Mouse (Mus musculus): ENCODE data around the gene Scrn1.

The Scrn1 gene

DNA sequence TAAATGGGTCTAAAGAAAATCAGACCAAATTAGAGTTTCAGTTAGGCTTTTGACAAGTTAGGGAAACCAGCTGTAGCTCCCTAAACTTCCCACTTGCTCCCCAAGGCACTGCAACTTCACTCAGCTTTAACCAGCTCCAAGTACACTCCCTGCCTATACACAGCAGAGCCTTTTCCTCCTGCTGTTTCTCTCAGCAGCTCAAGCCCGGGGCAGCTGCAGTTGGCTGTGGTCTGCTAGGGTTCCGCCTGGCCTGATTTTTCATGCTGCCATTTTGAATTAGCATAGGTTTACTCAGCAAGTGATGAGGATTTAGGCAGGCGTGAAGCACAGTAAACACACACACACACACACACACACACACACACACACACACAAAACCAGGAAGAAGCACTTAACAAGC lies 1.3 kb downstream of the Scrn1 start:
- no peak for DNase-seq

DNA sequence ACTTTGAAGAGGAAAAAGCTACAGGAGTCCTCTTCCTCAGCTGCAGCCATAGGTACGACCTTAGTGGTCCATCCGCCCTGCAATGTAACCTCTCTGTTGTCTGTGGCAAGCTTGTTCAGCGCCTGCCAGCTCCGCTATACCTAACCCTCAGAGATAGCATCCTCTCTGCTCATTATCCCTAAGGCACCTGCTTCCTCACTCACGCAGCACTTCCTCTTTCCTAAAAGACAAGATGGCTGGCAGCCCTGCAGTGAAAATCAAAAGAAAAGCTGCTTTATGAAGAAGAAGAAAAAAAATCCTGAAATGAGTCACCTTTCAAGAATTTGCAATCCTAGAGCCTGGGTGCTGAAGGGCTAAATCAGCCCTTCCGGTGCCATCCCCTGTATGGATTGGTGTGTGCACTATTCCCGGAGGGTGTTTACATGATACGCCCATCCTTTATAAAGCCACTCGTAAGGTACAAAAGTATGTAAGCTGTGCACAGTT lies 1.7 kb downstream of the Scrn1 start:
- DNase-seq = no peak

DNA sequence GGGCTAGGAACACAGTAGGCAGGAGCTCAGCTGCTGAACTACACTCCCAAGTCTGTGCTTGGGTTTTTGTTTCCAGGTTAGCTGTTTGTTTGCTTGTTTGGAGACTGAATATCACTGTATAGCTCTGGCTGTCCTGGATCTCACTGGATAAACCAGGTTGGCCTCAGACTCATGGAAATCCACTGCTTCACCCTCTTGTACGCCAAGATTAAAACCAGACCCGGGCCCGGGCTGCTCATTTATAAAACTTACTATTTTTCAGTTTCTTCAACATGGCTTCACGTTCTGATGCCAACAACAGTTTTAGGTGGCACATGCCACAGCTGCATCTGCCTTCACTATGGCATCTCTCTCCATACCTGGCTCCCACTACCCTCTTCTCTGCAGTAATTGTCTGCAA lies 2.7 kb downstream of the Scrn1 start:
- DNase-seq = no peak

DNA sequence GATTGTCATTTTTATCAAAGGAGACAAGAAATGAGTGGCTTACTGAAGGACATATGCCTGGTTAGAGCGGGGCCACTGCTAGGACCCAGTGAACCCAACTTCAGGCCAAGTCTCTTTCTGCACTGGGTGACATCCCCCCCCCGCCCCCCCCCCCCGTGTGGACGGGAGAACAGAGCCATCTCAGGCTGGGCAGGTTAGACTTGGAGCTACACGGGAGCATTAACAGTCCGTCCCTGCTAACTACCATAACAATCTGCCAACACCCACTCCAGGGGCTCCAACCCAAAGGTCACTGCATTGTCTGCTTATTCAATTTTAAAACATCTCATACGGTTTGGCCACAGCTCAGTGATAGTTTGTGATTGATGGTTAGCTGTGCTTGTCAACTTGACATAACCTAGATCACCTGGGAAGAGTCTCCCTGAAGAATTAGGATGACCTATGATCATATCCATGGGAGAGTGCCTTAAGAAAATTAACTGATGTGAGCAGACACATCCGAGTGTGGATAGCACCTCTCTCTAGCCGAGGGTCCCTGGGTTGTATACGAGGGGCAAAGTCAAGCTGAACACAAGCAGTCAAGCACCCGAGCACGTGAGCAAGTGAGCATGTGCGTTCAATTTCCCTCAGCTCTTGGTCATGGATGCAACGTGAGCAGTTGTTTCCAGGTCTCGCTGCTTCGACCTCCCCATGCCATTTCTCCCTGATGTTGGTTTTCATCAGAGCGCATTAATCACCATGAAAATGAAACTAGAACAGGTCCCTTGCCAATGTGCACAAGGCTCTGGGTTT lies 4.1 kb downstream of the Scrn1 start:
- no peak for DNase-seq

DNA sequence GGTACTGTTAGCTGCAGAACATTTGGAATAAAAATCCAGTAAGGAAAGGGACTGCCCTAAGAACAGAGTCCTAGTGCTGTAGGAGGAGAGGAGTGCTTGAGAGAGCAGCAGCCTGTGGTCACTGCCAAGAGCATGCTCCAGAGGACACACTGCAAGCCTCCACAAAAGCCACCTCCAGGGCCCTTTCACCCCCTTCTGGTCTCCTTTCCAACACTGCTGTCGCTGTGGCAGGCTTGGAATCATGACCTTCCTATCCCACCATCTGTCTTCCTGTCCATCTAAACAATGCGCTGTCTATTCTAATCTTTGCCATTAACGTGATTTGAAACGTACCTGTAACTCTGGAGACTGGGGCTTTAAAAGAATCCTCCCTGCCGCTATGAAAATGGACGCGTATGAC lies 7.8 kb downstream of the Scrn1 start:
- no peak for DNase-seq

DNA sequence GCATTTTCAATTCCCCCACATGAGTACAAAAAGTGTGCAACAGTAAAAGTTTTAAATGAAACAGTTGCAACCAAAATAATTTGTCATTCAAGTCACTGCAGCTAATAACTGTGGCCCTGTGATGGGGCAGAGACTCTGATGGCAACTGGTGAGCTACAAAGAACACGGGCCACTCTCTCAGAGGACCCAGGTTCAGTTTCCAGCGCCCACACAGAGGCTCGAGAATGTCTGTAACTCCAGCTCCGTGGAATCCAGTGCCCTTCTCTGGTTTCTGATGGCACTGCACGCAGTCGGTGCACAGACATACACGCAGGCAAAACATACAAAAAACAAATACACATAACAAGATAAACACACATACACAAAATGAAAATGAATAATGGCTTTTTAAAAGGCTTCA lies 8.6 kb downstream of the Scrn1 start:
- no peak for DNase-seq

DNA sequence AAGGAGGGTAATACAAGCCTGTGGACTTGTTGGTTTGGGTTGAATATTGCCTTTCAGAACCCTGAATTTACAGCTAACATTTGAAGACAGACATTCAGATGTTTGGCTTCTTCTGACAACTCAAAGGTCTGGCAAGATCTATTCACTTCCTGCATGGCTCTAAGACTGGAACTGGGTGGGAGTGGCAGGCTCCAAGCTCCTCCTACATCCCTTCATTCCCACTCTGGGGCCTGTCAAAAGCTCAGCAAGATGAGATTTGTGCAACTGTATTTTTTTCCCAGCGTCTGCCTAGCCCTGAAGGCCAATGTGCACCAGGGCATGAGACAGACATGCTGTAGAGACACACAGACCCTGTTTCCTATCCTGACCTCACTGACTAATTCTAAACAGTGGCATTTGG lies 10.5 kb downstream of the Scrn1 start:
- DNase-seq = no peak

DNA sequence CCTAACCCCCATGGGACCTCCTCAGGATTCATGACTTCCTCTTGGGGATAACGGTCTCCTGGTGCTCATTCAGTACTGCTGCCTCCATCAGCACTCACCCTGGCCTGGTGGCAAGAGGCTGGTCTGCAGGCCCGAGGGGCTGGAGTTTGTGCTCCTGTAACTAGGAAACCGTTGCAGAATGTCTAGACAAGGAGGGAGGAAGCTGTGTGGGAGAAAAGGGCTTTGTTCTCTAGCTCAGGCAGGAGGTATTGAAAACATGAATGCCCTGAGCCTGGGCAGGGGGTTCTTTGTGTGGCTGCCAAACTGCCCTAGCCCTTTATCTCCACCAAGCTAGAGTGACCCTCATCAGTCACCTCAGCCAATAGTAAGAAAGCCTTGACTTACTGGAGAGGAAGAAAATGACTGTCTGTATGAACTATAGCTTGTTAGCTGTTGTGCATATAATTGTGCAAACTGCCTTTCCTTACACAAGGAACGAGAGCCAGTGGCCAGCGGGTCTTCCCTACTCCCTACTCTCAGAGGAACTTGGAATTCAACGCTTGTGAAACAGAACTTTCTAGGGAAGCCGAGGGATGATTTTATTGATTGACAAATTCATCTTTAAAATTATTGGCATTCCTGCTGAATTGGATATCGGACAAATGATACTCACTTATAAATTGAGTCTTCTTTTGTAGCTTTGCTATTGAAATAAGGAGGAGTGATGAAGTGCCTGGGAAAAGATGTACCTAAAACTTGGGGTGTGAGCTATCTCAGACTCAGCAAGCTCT lies 11.8 kb downstream of the Scrn1 start:
- no peak for DNase-seq

DNA sequence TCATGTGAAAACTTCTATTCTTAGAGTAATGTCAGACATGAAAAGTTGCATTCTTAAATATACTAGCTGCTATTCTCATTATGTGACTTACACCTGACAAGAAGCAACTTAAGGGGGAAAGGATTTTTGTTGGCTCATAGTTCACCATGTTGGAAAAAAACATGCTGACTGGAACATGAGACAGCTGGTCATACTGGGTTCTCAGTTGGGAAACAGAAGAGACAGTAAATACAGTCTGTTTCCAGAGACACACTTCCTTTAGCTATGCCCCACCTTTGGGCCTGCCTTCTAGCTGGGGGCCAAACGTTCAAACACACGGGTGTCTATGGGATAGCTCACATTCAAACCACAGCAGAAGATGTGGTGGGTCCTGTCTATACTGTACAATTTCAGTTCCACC lies 12.7 kb downstream of the Scrn1 start:
- DNase-seq = no peak

DNA sequence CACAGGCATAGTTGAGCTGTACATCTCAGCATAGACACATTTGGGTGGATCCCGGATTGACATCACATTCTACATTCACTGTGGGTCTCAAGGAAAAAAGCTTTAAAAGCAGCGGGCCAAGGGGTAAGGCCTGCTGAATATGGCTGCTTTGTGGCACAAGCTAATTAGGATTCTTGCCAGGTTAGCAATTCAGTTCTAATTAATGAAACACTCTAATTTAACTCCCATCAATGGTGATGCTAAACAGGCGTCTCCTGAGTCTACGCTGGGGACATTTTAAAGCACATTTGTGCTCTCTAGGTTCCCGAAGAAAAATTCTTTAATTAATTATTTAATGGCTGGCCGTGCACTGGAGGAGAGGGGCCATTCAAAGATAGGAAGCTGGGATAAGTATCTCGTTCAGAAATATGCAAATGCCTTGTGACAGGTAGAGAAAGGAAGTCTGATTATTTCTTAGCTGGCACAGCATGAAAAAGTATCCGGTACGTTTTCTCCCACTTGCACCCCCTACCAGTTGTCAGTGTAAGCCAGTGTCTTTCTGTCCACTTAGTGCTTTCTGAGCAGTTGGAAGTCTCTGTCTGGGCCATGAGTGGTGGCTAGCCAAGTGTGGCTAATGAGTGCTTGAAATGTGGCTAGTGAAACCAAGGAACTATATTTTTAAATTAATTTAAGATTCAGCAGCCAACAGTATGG lies 13.4 kb downstream of the Scrn1 start:
- no peak for DNase-seq

DNA sequence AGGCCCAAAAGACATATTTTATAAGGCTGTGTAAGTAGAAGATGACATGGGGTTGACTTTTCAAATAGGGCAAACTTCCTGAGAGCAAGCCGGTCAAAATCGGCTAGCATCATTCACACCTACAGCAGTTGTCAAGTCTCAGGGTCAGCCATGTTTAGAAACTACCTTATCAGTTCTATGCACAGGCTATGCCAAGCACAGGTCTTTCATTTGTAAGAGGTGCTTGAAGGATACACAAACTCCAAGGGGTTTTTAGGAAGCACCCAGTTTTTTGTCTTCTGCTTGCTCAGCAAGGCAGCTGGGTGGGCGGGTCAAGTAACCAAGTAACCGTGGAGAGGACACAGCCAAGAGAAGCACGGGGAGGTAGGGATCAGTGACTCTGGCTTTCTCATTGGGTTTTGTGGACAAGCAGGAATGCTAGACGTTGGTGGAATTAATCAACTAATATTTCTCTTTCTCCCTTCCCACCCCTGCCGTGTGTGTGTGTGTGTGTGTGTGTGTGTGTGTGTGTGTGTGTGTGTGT lies 15.4 kb downstream of the Scrn1 start:
- DNase-seq = no peak

DNA sequence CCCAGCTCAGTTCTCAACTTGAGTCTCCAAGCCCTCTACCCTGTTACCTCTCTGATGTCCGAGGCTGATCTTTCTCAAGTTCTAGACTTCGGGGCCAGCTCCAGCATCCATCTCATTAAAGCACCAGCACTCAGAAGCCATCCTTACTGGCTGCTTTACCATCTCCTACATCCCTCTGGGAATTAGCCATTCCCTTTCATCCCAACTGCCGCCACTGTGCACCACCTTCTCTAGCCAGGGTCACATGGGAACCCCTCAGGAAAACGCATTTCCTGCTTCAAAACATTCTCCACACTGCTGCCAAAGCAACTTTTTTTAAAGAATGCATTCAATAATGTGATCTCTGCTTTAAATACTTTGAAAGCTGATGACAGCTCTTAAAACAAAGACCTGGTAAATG lies 17.0 kb downstream of the Scrn1 start:
- no peak for DNase-seq

DNA sequence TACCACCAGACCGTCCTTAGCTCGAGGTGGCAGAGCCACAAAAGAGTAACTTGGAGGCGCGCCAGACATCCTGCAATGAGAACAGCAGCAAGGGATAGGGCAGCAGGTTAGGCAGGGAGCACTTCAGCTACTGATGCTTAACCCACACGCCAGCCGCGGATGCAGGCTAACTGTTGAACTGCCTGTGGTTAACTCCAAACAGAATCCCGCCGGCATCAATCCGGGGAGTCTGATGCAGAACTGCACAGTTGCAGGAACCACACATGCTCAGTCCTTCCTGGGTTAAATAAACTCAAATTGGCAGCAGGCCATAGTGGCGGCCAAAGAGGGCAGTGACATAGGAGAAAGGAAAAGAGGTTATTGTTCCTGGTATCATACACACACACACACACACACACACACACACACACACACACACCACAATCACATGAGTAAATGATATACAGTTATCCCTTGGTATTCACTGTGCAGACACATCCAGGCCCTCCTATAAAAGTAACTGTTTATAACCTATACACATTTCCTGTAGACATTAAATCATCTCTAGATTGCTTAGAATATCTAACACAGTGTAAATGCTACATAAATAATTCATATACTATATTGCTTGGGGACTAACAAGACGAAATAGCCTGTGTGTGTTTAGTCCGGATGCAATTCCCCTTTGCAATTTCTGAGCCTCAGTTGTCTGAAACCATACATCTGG lies 17.8 kb downstream of the Scrn1 start:
- DNase-seq = no peak

DNA sequence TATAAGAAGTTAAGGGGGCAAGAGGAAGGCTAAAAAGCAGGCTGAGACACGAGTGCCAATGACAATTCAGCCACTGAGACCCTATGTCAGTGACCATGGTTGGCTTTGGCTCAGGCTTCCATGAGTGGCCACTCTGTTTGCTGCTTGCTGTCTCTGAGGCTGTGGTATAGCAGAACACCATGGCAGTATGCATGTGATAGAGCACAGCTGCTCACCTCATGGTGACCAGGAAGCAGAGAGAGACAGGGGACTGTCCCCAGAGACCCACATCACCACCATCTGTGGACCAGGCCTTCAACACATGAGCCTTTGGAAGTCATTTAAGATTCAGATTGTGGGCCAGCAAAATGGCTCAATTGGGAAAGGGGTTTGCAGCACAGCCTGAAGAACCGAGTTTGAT lies 22.6 kb downstream of the Scrn1 start:
- DNase-seq = no peak

DNA sequence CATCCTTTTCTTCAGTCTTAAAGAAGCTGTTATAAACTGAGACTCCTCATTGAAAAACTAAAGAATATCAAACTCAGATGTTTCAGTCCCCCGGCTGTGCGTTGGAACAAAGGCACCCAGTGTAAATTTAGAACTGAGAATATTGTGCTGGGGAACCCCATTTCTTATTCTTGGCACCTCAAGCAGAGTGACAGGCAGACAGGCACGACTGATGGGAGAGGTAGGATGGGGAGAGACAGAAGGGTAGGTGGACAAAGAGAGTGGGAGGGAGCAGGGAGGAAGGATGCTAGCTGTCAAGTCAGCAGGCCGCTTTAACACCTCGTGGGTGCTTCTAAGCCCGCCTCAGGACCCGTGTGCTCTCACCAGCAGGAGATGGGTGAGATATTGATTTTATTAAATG lies 23.5 kb downstream of the Scrn1 start:
- DNase-seq = no peak

DNA sequence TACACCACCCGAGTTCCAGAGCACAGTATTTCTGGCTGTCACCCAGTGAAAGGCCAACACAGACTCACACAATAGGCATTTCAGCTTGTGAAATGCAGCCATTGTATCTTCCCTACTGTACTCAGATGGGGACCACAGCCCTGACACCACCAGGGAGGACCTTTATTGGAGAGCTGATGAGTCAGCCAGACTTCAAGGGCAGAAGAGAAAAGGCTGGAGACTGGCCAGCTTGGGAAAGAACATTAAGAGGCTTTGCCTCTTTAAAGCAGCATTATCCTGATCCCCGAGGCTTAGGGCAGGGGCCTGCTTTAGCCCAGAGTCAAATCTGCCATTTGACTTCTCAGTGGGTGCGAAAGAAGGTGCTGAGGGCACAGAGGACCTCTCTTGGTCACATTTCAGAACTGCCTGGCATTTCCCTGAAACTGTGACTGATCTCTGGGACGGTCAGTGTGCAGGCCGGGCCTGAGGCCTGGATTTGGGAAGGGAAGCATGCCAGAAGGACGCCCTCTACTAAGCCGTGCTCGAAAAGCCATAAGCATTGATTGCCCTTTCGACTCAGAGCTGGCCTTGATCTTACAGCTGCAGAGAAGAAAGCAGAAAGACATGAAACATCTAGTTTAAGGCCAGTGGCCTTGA lies 25.9 kb downstream of the Scrn1 start:
- no peak for DNase-seq

DNA sequence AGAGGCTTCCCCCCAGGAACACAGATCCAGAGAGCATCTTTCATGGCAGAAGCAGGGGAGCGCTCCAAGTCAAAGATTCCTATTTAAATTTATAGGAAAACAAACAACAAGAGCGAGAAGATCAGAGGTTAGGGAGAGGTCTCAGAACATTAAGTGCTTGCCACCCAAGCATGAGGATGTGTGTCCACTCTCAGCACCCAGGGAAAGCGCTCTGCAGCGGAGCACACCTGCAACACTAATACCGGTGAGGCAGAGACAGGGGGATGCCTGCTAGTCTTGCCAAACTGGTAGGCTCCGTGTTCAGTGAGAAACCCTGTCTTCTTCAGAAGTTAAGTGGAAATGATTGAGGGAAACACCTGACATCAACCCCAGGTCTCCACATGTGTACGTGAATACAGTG lies 26.9 kb downstream of the Scrn1 start:
- DNase-seq = no peak

DNA sequence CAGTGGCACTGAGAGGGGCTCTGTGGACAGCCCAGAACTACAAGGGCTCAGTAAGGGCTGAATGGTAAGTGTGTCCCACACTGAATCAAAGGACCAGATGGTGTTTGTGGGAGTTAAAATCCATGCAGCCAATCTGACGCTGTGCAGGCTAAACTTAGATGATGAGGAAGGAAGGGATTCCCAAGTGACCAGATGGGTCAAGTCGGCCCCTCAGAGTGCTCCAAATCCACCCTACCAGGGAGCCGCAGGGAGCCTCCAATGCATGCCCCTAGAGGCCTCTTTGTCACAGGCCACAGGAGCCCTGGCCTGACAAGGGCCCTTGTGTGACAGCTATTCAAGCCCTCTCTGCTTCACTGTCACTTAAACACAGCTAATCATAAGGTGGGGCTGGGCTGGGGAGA lies 27.5 kb downstream of the Scrn1 start:
- no peak for DNase-seq

DNA sequence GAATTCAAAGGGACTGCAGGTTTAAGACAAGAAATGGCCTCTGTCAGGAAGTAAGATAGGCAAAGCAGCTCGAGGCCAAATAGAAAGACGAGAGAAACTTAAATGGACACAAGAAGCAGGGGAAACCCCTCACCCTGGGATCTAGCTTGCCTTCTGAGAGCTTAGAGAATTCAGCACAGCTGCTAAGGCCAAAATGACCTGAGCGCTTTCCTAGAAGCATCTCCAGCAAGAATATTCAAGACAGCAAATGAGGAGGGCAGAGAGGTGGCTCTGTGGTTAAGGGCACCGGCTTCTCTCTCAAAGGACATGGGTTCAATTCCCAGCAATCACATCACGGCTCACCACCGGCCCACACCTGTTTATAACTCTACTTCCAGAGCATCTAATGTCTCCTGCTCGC lies 29.2 kb downstream of the Scrn1 start:
- DNase-seq = no peak

DNA sequence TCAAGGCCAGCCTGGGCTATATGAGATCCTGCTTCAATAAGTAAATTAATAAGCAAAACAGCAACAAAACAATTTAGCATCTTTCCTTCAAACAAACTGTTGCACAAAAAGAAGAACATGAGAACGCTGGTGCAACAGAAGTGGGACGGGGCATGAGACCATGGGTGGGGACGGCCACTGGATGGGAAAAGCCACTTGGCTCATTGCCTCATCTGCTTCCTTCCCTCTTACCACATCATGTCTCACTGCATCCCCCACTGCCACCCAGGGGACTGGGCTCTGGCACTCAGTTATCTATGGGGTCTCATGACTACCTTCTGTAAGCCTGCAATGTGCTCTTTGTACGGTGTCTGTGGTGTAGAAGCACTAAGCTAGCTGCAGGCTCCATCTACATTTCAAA lies 30.8 kb downstream of the Scrn1 start:
- DNase-seq = no peak

DNA sequence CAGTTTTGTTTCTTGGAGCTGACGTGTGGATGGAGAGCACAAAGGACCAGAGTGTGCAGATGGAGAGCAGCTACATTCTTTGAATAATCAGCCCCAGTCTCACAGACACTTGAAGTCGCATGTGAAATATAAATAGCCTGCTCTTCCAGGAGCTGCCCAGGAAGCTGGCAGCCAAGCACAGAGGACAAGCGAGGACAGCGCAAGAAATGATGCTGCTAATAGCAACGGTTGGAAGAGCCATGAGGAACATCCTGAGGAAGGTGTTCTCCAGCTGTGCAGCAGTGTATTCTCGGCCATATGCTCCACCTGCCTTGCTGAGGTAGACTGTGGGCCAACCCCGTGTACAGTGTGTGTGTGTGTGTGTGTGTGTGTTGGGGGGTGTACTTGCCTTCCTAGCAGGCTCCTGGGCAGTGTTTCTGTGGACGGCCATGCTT lies 35.2 kb downstream of the Scrn1 start:
- no peak for DNase-seq

DNA sequence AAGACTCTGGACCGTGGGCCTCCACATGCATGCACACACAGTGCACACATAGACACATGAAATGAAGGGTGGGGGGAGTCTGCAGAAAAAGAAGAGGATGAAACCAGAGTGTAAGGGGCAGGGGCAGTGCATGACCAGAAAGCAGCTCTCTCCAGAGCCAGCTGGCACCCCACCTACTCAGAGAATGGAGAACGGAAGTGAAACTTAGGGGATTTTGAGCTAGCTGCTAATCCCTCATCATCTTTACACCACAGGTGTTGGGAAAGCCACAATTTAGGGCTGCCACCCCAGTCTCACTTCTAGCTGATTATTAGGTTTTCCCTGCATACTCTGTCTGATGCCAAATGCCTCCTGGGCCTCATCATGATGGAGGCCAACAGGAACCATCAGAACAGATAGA lies 36.1 kb downstream of the Scrn1 start:
- no peak for DNase-seq

Data from thymus, postnatal 36 days (tissue).